Mouse (Mus musculus): ENCODE data around the gene Duox1. TPM values are rescaled to one million over a fixed set of nuclear protein-coding genes. Genes with fewer than 3 reads are reported as not detected.

Gene Duox1
- polyA plus RNA-seq, 1 experiment from 2014 or later, result 0.10 TPM

DNA sequence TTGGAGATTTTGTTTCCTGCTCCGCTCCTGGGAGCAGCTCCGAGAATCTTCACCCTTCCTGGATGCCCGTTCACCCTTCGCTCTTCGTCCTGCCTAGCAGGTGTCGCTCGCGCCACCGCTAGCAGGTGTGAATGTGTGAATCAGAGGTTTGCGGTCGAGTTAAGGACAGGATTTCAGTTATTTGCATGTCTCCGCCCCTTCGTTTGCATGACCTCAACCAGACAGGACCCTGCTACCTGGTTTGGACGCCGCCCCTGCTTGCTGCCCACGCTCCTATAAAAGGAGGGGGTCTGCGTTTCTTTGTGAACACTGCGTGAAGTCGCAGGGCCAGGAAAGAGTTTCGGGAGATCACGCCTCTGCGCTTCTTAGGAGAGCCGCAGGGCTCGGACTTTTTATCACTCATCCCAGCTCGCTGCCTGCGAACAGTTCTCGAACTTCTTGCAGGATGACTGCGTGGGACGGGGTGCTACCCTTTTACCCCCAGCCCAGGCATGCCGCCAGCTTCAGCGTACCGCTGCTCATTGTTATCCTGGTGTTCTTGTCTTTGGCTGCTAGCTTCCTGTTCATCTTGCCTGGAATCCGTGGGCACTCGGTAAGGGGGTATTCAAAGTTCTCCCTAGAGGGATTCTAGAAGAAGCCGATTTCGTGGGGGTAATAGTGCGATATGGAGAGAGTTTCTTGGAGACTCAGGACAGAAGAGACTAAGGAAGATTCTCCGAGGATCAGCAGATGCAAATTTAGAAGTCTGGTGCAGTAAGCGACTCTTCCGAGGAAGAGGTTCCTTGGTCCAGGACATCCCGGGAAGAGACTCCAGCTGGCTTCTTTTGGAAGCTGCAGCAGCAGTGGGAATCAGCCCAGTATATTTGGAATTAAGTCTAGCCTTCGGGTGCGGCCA is 16.6 kb upstream of the Duox1 start, which contains the start of gene Duoxa2:
TSS of gene Duoxa2 (plus strand) at position 305 of the 895 bp plus-strand sequence.
- H3K4me1 ChIP-seq (replicated peaks; ENCODE audit: control insufficient read depth, insufficient read depth, low read length), result peaks cover 37% of the 10 kb centered on the region
- H3K9ac ChIP-seq (replicated peaks; ENCODE audit: low read depth, low read length), result no peak within 1 kb of the TSS
- no peak within 1 kb of the TSS for H3K27ac ChIP-seq (ENCODE audit: low read length)
- H3K27me3 ChIP-seq (replicated peaks; ENCODE audit: control insufficient read depth, insufficient read depth, low read length), result peaks cover 64% of the 10 kb centered on the region
- H3K36me3 ChIP-seq (ENCODE audit: control insufficient read depth, insufficient read depth), result no peaks in the 10 kb centered on the region
- peak within 1 kb of the TSS; percentile 25 for H3K4me2 ChIP-seq (ENCODE audit: low read length)
- peak within 1 kb of the TSS; percentile 7 for H3K4me3 ChIP-seq (replicated peaks; ENCODE audit: low read length)
- H3K9me3 ChIP-seq (ENCODE audit: control insufficient read depth, low read length), result no peaks in the 10 kb centered on the region
- ATAC-seq, result no peak
- under 1% methylated on average over 43 of the region's 43 CpGs for WGBS

DNA sequence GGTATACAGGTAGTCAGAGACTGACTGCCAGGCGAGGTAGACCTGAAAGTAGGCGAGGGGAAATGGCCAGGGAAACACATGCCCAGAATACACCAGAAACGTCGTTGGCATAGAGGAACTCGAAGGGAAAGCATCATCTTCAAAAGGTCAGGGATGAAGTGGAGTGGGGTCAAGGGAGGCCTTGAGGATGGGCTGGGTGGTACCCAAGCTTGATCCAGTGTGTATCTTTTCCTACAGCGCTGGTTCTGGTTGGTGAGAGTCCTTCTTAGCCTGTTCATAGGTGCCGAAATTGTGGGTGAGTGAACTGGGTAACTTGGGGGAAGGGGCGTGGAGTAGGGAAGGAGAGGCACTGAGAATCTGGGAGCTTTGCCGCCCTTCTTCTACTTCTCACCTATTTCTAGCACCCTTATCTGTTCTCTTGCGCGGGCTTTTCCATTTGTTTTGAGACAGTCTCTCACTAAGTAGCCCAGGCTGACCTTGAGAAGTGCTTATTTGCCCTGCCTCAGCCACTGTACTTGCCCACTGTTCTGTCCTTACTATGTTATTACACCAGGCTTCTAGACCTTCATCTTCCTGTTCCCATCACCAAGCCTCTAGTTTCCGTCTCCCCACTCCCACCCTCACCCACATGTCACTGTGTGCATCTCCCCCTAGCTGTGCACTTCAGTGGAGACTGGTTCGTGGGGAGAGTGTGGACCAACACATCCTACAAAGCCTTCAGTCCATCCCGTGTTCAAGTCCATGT is 15.4 kb upstream of the Duox1 start:
- Histone ChIP-seq H3K4me2 (ENCODE audit: low read length) (no peak overlapping the region), H3K36me3 (ENCODE audit: control insufficient read depth, insufficient read depth) (no peaks in the 10 kb centered on the region), H3K4me1 (replicated peaks; ENCODE audit: control insufficient read depth, insufficient read depth, low read length) (peaks cover 37% of the 10 kb centered on the region), H3K9me3 (ENCODE audit: control insufficient read depth, low read length) (no peaks in the 10 kb centered on the region), H3K27me3 (replicated peaks; ENCODE audit: control insufficient read depth, insufficient read depth, low read length) (peaks cover 62% of the 10 kb centered on the region), H3K4me3 (replicated peaks; ENCODE audit: low read length) (no peak overlapping the region), H3K27ac (ENCODE audit: low read length) (no peak overlapping the region), H3K9ac (replicated peaks; ENCODE audit: low read depth, low read length) (no peak overlapping the region)
- no peak for ATAC-seq
- 9% methylated on average over 14 of the region's 14 CpGs for WGBS

- Histone ChIP-seq H3K9ac (replicated peaks; ENCODE audit: low read depth, low read length) (no peak overlapping the region), H3K27ac (ENCODE audit: low read length) (no peak overlapping the region), H3K36me3 (ENCODE audit: control insufficient read depth, insufficient read depth) (no peaks in the 10 kb centered on the region), H3K9me3 (ENCODE audit: control insufficient read depth, low read length) (no peaks in the 10 kb centered on the region), H3K4me1 (replicated peaks; ENCODE audit: control insufficient read depth, insufficient read depth, low read length) (peaks cover 37% of the 10 kb centered on the region), H3K4me3 (replicated peaks; ENCODE audit: low read length) (no peak overlapping the region; the same call in 1 of the 2 replicates), H3K27me3 (replicated peaks; ENCODE audit: control insufficient read depth, insufficient read depth, low read length) (peaks cover 57% of the 10 kb centered on the region), H3K4me2 (ENCODE audit: low read length) (peak overlapping the region; percentile 87)
- WGBS, result 4% methylated on average over 14 of the region's 14 CpGs
- ATAC-seq, result no peak
These were observed 14.8 kb upstream of the Duox1 start for GRCm38 (mm10) chr2:122300656-122301020.

DNA sequence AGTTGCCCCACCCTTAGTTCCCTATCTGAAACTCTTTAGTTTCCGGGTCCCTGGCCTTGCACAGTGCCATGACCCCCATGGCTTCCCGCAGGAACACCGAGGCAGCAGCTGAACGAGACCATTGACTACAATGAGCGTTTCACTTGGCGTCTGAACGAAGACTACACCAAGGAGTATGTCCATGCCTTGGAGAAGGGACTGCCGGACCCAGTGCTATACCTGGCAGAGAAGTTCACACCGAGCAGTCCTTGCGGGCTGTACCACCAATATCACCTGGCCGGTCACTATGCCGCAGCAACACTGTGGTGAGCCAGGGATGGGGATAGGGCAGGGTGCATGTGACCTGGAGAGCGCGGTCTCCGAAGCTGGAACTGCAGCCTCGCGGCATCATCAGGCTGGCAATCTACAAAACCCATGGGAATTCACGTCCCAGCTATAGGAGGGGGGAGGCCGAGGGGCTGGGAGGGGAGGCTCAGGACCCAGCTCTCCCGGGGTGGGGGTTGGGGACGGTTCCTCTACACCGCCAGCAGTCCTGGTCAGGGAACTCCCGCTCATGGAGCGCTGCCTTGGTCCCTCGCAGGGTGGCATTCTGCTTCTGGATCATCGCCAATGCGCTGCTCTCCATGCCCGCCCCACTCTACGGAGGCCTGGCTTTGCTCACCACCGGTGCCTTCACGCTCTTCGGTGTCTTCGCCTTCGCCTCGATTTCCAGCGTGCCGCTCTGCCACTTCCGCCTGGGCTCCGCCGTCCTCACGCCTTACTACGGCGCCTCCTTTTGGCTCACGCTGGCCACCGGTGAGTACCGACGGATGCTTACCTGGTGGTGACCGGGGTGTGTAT is 14.2 kb upstream of the Duox1 start:
- peak; percentile 47 for ATAC-seq
- H3K4me3 ChIP-seq (replicated peaks; ENCODE audit: low read length), result peak overlapping the region; percentile 53
- WGBS, result under 1% methylated on average over 48 of the region's 48 CpGs
- peaks cover 37% of the 10 kb centered on the region for H3K4me1 ChIP-seq (replicated peaks; ENCODE audit: control insufficient read depth, insufficient read depth, low read length)
- H3K27me3 ChIP-seq (replicated peaks; ENCODE audit: control insufficient read depth, insufficient read depth, low read length), result peaks cover 53% of the 10 kb centered on the region
- H3K4me2 ChIP-seq (ENCODE audit: low read length), result peak overlapping the region; percentile 87
- no peaks in the 10 kb centered on the region for H3K36me3 ChIP-seq (ENCODE audit: control insufficient read depth, insufficient read depth)
- H3K27ac ChIP-seq (ENCODE audit: low read length), result no peak overlapping the region
- H3K9ac ChIP-seq (replicated peaks; ENCODE audit: low read depth, low read length), result peak overlapping the region; percentile 54
- H3K9me3 ChIP-seq (ENCODE audit: control insufficient read depth, low read length), result no peaks in the 10 kb centered on the region

GRCm38 (mm10) chr2:122301921-122302573 is 13.4 kb upstream of the Duox1 start:
- 0 out of 2 replicates have a peak, but pooled peaks have one; percentile 5 for ATAC-seq
- no peaks in the 10 kb centered on the region for H3K9me3 ChIP-seq (ENCODE audit: control insufficient read depth, low read length)
- H3K36me3 ChIP-seq (ENCODE audit: control insufficient read depth, insufficient read depth), result no peaks in the 10 kb centered on the region
- peaks cover 53% of the 10 kb centered on the region for H3K27me3 ChIP-seq (replicated peaks; ENCODE audit: control insufficient read depth, insufficient read depth, low read length)
- peak overlapping the region; percentile 53 for H3K4me3 ChIP-seq (replicated peaks; ENCODE audit: low read length)
- no peak overlapping the region for H3K27ac ChIP-seq (ENCODE audit: low read length)
- H3K4me1 ChIP-seq (replicated peaks; ENCODE audit: control insufficient read depth, insufficient read depth, low read length), result peaks cover 37% of the 10 kb centered on the region
- H3K9ac ChIP-seq (replicated peaks; ENCODE audit: low read depth, low read length), result peak overlapping the region; percentile 54
- peak overlapping the region; percentile 87 for H3K4me2 ChIP-seq (ENCODE audit: low read length)
- WGBS, result 4% methylated on average over 23 of the region's 23 CpGs

DNA sequence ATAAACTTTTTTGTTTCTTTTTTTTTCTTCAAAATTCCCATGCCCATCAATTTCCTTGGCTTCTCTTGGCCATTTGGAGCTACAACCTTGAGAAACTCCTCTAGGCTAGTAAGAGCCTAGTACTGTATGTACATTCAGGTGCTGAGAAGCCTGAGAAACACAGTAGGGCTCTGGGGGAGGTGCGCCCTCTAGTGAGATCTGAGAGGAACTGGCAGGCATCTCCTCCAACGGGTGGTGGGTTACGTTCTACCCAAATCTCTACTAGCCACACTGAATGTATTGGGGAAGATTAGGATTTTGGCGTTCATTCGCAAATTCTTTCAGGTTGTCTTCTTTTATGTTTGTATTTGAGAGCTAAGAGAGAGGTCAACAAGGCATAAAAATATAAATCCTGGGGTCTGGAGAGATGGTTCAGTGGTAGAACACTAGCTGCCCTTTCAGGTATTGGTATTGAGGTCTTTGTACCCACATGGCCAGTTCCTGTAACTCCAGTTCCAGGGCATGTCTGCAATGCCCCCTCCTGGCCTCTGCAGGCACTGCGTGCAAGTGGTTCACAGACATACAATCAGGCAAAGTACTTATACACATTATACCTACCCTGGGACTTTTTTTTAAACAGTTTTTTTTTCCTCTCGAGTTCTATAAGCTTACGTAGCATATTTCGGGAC is 12.8 kb upstream of the Duox1 start:
- H3K4me2 ChIP-seq (ENCODE audit: low read length), result no peak overlapping the region; the same call in 1 of the 2 replicates
- H3K4me3 ChIP-seq (replicated peaks; ENCODE audit: low read length), result no peak overlapping the region
- H3K27me3 ChIP-seq (replicated peaks; ENCODE audit: control insufficient read depth, insufficient read depth, low read length), result peaks cover 47% of the 10 kb centered on the region
- no peaks in the 10 kb centered on the region for H3K9me3 ChIP-seq (ENCODE audit: control insufficient read depth, low read length)
- WGBS, result 12% methylated on average over 9 of the region's 9 CpGs
- ATAC-seq, result peak; percentile 66
- no peaks in the 10 kb centered on the region for H3K36me3 ChIP-seq (ENCODE audit: control insufficient read depth, insufficient read depth)
- no peak overlapping the region for H3K9ac ChIP-seq (replicated peaks; ENCODE audit: low read depth, low read length)
- peaks cover 30% of the 10 kb centered on the region for H3K4me1 ChIP-seq (replicated peaks; ENCODE audit: control insufficient read depth, insufficient read depth, low read length)
- H3K27ac ChIP-seq (ENCODE audit: low read length), result no peak overlapping the region

- Histone ChIP-seq H3K4me2 (ENCODE audit: low read length) (no peak overlapping the region), H3K9ac (replicated peaks; ENCODE audit: low read depth, low read length) (no peak overlapping the region), H3K4me1 (replicated peaks; ENCODE audit: control insufficient read depth, insufficient read depth, low read length) (peaks cover 17% of the 10 kb centered on the region), H3K9me3 (ENCODE audit: control insufficient read depth, low read length) (no peaks in the 10 kb centered on the region), H3K27me3 (replicated peaks; ENCODE audit: control insufficient read depth, insufficient read depth, low read length) (peaks cover 47% of the 10 kb centered on the region), H3K4me3 (replicated peaks; ENCODE audit: low read length) (no peak overlapping the region), H3K36me3 (ENCODE audit: control insufficient read depth, insufficient read depth) (no peaks in the 10 kb centered on the region), H3K27ac (ENCODE audit: low read length) (no peak overlapping the region)
- WGBS, result 88% methylated on average over 6 of the region's 6 CpGs
- ATAC-seq, result no peak
These were observed 10.9 kb upstream of the Duox1 start for GRCm38 (mm10) chr2:122304544-122304943.

GRCm38 (mm10) chr2:122305097-122305892 is 10.2 kb upstream of the Duox1 start:
- WGBS, result 86% methylated on average over 16 of the region's 16 CpGs
- H3K27me3 ChIP-seq (replicated peaks; ENCODE audit: control insufficient read depth, insufficient read depth, low read length), result peaks cover 39% of the 10 kb centered on the region

More at GRCm38 (mm10) chr2:122305097-122305892, 10.2 kb upstream of the Duox1 start:
- H3K4me2 ChIP-seq (ENCODE audit: low read length), result no peak overlapping the region
- no peaks in the 10 kb centered on the region for H3K9me3 ChIP-seq (ENCODE audit: control insufficient read depth, low read length)
- H3K27ac ChIP-seq (ENCODE audit: low read length), result no peak overlapping the region
- no peak overlapping the region for H3K4me3 ChIP-seq (replicated peaks; ENCODE audit: low read length)
- no peaks in the 10 kb centered on the region for H3K36me3 ChIP-seq (ENCODE audit: control insufficient read depth, insufficient read depth)
- H3K9ac ChIP-seq (replicated peaks; ENCODE audit: low read depth, low read length), result no peak overlapping the region
- H3K4me1 ChIP-seq (replicated peaks; ENCODE audit: control insufficient read depth, insufficient read depth, low read length), result peaks cover 17% of the 10 kb centered on the region
- ATAC-seq, result no peak
